ENCODE assay signal across 18 mouse cellular contexts in the genomic region with DNA sequence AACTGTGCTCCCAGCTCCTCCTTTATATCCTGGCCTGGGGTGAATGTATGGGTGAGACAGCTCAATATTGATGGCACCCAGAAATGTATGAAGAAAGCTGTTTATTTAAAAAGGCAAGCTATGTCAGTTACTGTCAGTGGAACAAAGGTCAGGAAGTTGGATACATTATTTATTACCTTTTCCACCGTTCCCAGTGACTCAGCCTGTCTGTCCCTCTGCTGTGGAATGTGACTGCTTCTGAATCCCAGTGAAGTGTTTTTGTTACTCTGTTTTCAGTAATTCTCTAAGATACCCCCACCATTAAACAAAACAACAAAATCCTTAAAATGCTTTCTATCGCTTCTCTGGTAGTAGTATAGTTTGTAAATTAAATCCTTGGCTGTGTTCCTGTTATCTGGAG. TPM values are rescaled to one million over a fixed set of nuclear protein-coding genes. Genes with fewer than 3 reads are reported as not detected.
"Had no signal": no experiment of that assay in that cellular context is flagged by ENCODE, and none has a peak within 500 bp of the region (broad histone marks: within the 10 kb centered on the region; RNA-seq: fewer than 3 reads in every experiment).

No protein-coding gene starts in this region.

- H3K4me2 ChIP-seq: hindbrain, embryonic 14.5 days; intestine, embryonic 15.5 days; midbrain, embryonic 13.5 days; neural tube, embryonic 15.5 days; stomach, embryonic 15.5 days had no signal

- H3K27ac ChIP-seq: hindbrain, embryonic 14.5 days; intestine, embryonic 15.5 days; left cerebral cortex, adult 2 months; limb, embryonic 10.5 days; midbrain, embryonic 13.5 days; neural tube, embryonic 15.5 days; stomach, embryonic 15.5 days had no signal

- ATAC-seq: intestine, embryonic 15.5 days; lung, postnatal 0 days; midbrain, embryonic 13.5 days had no signal

- DNase-seq: kidney, postnatal 14 days; lung, adult 2 months; lung, postnatal 36 days; right cerebral cortex, postnatal 4 days; spleen, adult 18-20 months; thymus, adult 2 months; thymus, postnatal 25 days had no signal

- H3K4me3 ChIP-seq: intestine, embryonic 15.5 days; left cerebral cortex, adult 2 months; limb, embryonic 10.5 days; midbrain, embryonic 13.5 days; myocyte; neural tube, embryonic 15.5 days; stomach, embryonic 15.5 days had no signal

- H3K36me3 ChIP-seq: intestine, embryonic 15.5 days; midbrain, embryonic 13.5 days; neural tube, embryonic 15.5 days; stomach, embryonic 15.5 days had no signal

- H3K9ac ChIP-seq: hindbrain, embryonic 14.5 days; intestine, embryonic 15.5 days; midbrain, embryonic 13.5 days; neural tube, embryonic 15.5 days; stomach, embryonic 15.5 days had no signal

- H3K27me3 ChIP-seq: intestine, embryonic 15.5 days; neural tube, embryonic 15.5 days; stomach, embryonic 15.5 days had no signal

- H3K9me3 ChIP-seq: intestine, embryonic 15.5 days; limb, embryonic 10.5 days; midbrain, embryonic 13.5 days; neural tube, embryonic 15.5 days; stomach, embryonic 15.5 days had no signal

RNA-seq across cellular contexts. Expression of a gene that starts 3.0 kb away (rescaled TPM):
- total RNA-seq: megakaryocyte progenitor cell, adult 5-6 weeks had no signal
- polyA plus RNA-seq: limb, embryonic 10.5 days; neural tube, embryonic 11.5 days had no signal
